Mouse (Mus musculus) lung, adult 2 months (tissue): ENCODE results near the gene Olfr1316.

Source experiments
- CTCF ChIP-seq: fragments of 200-500 bp; IDR thresholded peaks from 2 replicates; pipeline ENCODE4 v1.5.1; 2011; ENCODE audit warnings: mild to moderate bottlenecking, low read length, control low read depth; ENCODE audit not compliant: insufficient read depth
- POLR2A ChIP-seq: fragments of 200-500 bp; IDR thresholded peaks from 2 replicates; pipeline ENCODE4 v1.6.1; 2011; ENCODE audit warnings: low read depth, mild to moderate bottlenecking, control low read depth, low read length, borderline replicate concordance; ENCODE audit errors: extremely low read depth

DNA sequence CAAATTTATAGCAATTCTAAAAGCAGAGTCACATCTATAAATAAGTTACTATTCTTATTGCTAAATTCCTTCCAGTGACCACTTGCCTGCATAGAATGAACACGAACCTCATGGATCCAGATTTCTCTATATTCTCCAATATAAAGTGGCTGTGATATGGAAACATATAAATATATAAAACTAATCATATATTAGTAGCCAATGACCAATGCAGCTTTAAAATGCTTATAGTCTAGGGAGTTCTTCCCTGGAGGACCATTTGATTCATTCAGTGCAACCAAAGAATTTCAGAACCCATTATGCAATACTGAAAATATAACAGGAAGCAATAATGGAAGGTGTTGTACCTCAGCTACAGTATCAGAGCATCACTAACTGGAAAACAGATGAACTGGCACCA, 19.4 kb downstream of the Olfr1316 start, which contains the start of gene Olfr1315-ps1:
- TF ChIP-seq CTCF (no peak), POLR2A (no peak)
